Mouse (Mus musculus): Measurements from ENCODE around the gene Fat2. TPM values are rescaled to one million over a fixed set of nuclear protein-coding genes. Genes with fewer than 3 reads are reported as not detected.

Fat2 gene
- polyA plus RNA-seq (2021; fragmentation: Nextera tagmentation) = 0.01 TPM in 2 replicates
- long read RNA-seq, experiment 1 = 0 reads
- long read RNA-seq, experiment 2, partial matches to known transcripts = 1 of 1 reads
- long read RNA-seq, experiment 2, other reads (novel, unspliced or antisense) = 0 of 1 reads

DNA sequence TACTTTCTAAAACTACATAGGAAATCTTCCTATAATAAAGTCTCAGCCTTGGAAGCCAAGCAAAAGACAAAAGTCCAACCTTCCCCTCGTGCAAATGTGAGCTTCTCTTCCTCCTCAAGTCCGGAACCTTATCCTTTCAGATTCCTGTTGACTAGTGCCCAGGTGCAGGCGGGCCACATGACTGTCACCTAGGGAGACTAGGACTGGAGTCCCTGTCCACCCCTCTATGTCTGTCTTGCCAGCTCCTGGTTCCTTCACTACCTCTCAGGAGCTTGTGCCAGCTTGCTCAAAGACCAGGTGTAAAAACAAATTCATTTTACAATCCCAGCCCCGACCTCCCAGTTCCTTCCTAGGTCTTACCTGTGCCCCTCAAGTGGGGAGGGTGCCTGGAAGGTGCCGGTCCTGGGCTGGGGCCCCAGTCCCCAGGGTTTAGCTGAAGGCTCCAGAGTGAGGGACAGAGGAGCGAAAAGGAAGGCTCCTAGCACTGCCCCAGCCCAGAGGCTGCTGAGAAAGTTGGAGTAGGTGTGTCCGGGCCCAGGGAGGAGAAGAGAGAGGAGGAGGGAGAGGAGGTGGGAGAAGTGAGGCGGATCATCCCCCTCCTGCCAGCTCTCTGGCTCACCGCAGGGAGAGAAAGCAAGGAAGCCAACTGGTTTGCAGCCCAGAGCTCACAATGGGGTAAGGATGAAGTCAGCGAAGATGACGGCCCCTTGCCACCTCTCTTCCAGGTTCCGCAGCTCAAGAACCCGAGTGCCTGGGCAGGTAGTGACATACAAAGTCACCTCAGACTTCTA is at the start of gene Fat2:
Gene Fat2 (minus strand): TSS at position 464 of the 791 bp plus-strand sequence.

DNA sequence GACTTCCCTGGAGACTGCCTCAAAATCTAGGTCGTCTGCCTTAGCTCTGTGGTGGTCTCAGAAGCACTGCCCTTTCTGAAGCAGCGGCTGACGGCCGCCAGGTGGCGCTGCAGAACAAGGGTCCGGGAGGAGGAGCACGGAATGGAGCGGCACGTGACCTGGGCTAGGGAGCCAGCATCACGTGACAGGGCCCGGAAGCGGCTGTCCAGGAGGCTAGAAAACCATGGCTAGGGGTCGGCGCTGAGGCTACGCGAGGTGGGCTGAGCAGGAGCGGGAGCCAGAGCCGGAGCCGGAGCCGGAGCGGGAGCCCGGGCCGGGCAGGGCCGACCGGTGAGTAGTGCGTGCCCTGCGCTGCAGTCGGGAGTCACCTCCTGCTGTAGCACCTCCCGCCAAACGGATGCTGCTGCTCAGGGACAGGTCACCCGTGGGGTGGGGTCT is 132.2 kb downstream of the Fat2 start, which contains the start of gene Slc36a1:
Gene Slc36a1 (plus strand): TSS at position 192 of the 438 bp plus-strand sequence.

Other genes starting within 250 kb of the Fat2 start
- 85.0 and 106 TPM in 2 replicates for gene Gm2a, start 238.4 kb downstream of the Fat2 start, polyA plus RNA-seq (2021; fragmentation: Nextera tagmentation)
- gene Slc36a3, start 184.9 kb downstream of the Fat2 start, polyA plus RNA-seq (2021; fragmentation: Nextera tagmentation) = not detected in 2 replicates
- gene Slc36a2, start 151.5 kb downstream of the Fat2 start, polyA plus RNA-seq (2021; fragmentation: Nextera tagmentation) = 0.20 and 0.21 TPM in 2 replicates
- gene Slc36a1, start 132.2 kb downstream of the Fat2 start, polyA plus RNA-seq (2021; fragmentation: Nextera tagmentation) = 4.3 and 5.8 TPM in 2 replicates
- gene Sparc, start 86.6 kb upstream of the Fat2 start, polyA plus RNA-seq (2021; fragmentation: Nextera tagmentation) = 166 and 174 TPM in 2 replicates
- 454 and 596 TPM in 2 replicates for gene Atox1, start 124.7 kb upstream of the Fat2 start, polyA plus RNA-seq (2021; fragmentation: Nextera tagmentation)
- 46.8 and 49.3 TPM in 2 replicates for gene G3bp1, start 133.1 kb upstream of the Fat2 start, polyA plus RNA-seq (2021; fragmentation: Nextera tagmentation)

All from layer of hippocampus, adult 6 months (tissue).